Mouse (Mus musculus) layer of hippocampus, adult 11-12 months (tissue): Measurements from ENCODE around the gene Atxn7l3.

Source experiments
- DNase-seq: peaks from one replicate; pipeline ENCODE4 v3.0.0; 2022; ENCODE audit warnings: low spot score

Atxn7l3 gene

GRCm38 (mm10) chr11:102263211-102263610, 33.2 kb downstream of the Atxn7l3 start:
- DNase-seq = no peak

DNA sequence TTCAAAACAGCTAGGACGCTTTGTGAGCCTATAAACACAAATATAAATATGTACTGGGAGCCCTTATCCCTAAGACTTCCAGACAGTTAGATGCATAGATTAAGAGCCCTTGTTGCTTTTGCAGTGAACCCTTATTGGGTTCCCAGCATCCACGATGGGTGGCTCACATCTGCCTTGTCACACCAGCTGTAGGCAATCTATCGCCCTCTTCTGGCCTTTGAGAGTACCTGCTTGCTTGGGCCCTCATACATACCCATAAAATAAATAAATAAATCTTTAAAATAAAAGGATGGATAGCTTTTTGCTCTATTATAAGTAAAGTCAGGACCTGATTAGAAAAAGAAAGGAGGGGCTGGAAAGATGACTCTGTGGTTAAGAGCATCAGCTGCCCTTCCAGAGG, 37.9 kb downstream of the Atxn7l3 start:
- no peak for DNase-seq

DNA sequence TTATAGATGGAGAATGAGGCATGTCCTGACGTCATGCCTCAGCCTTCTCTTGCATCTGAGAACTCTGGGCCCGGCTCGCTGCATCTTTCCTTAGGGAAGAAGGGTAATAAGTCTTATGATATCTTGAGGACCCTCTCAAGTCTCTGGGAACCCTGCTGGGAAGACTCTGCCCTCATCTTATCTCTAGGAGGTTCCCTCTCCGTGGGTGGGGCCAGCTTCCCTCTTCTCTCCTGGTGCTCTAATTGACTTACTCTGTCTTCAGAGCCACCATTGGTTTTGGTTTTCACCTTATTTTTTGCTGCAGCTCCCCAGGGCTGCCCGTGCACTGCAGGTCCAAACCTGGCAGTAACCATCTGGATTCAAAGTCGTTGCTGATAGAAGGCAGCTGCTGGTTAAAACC, 38.3 kb downstream of the Atxn7l3 start:
- no peak for DNase-seq

DNA sequence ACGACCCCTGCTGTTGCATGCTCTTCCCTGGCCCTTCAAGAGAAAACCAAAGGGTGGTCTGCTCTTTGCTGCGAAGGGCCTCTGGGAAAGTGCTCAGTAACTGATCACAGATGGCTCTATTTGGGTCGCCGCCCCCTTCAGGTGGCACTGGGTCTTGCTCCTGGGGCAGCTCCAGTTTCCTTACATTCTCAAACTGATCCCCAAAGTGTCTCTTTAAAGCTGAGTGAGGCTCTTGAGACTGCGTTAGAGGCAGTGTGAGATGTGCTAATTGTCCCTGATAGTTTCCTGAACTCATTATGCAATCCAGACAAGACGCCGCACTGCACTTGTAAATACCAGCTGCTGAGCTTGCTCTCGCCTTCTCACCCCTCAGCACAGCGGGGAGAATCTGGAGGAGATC, 38.9 kb downstream of the Atxn7l3 start:
- DNase-seq = no peak

- DNase-seq = no peak
These were observed 46.9 kb downstream of the Atxn7l3 start for GRCm38 (mm10) chr11:102249351-102250090.

DNA sequence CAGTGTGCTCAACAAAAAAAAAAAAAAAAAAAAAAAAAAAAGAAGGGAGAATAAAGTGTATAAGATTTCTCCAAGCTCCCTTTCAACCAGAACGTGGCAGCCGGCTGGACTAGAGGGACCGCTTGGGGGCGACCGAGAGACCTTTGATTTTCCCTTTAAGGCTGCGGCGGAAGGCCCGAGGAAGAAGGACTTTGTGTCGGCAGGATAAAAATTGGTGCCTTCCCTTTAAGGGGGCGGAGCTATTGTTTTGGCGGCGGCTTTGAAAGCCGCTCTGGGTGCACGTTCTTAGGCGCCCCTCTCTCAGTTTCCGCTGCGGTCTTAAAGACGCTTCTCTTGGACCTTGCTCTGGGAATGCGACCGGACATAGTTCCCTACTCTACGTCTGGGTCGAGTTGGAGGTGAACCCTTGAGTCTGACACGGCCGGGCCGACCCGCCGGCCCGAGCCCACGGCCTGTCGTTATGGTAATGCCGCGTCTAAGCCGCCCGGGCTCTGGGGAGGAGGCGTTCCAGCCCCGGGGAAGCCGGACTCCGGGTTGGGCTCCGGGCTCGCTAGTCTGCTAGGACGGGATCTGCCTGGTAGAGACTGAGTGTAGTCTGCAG, 47.7 kb downstream of the Atxn7l3 start, which contains the start of gene BC030867:
Gene BC030867, plus strand, starts transcription at position 253 of the 601 bp plus-strand sequence.
- DNase-seq = peak; percentile 94

- no peak for DNase-seq
These were observed 49.6 kb downstream of the Atxn7l3 start for GRCm38 (mm10) chr11:102246871-102247270.

GRCm38 (mm10) chr11:102246273-102246635, 50.2 kb downstream of the Atxn7l3 start:
- DNase-seq = no peak

GRCm38 (mm10) chr11:102245581-102246272, 50.7 kb downstream of the Atxn7l3 start:
- no peak for DNase-seq

GRCm38 (mm10) chr11:102244926-102245449, 51.4 kb downstream of the Atxn7l3 start:
- peak; percentile 66 for DNase-seq

DNA sequence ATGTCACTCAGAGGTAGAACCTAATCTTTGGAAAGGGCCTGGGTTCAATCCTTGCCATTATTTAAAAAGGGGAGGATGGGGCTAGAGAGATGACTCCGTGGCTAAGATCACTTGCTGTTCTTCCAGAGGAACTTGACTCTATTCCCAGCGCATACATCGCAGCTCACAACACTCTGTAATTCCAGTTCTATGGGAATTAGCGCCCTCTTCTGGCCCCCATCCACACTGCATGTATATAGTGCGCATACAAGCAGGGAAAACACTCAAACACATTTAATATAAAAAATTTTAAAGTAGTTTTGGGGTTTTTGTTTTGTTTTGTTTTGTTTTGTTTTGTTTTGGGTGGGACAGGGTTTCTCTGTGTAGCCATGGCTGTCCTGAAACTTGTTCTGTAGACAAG, 54.6 kb downstream of the Atxn7l3 start:
- no peak for DNase-seq

DNA sequence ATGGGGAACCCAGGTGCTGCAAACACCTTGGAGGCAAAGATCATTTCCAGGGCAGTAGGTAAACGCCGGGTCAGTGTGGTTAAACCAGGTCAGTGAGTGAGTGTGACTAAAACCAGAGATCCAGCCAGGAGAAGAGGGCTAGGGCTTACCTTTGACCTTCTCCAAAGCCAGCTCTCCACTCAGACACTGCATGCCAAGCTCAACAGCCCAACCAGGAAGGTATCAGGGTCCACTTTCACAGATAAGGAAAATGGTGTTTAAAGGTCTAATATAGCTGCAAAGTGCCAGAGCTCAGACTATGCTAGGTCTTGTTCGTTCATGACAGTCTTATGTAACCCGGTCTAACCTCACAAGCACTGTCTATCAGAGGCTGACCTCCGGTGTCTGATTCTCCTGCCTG, 55.2 kb downstream of the Atxn7l3 start:
- no peak for DNase-seq

GRCm38 (mm10) chr11:102240636-102241035, 55.8 kb downstream of the Atxn7l3 start:
- no peak for DNase-seq
